Mouse (Mus musculus): ENCODE measurements at regions not wholly inside any gene's neighbourhood (a gene's known extent, or its start where the extent isn't known, plus 50 kb on each side); places are given as distances from the start of the nearest gene placed in this dataset.

GRCm38 (mm10) chr14:46276926-46277831 lies 102.0 kb upstream of the Gm15217 start:
- no peaks in the 10 kb centered on the region for H3K27me3 ChIP-seq (ENCODE audit: control insufficient read depth, insufficient read depth, low read length, poor library complexity, severe bottlenecking)
- H3K36me3 ChIP-seq (ENCODE audit: control insufficient read depth, insufficient read depth, low read length, poor library complexity, severe bottlenecking), result no peaks in the 10 kb centered on the region
- DNase-seq (ENCODE audit: low read depth, low spot score), result no peak

GRCm38 (mm10) chr14:46277832-46278611 lies 101.2 kb upstream of the Gm15217 start:
- Histone ChIP-seq H3K36me3 (ENCODE audit: control insufficient read depth, insufficient read depth, low read length, poor library complexity, severe bottlenecking) (no peaks in the 10 kb centered on the region), H3K27me3 (ENCODE audit: control insufficient read depth, insufficient read depth, low read length, poor library complexity, severe bottlenecking) (no peaks in the 10 kb centered on the region)
- DNase-seq (ENCODE audit: low read depth, low spot score), result no peak

GRCm38 (mm10) chr14:46292398-46292797 lies 86.8 kb upstream of the Gm15217 start:
- DNase-seq (ENCODE audit: low read depth, low spot score), result no peak
- Histone ChIP-seq H3K27me3 (ENCODE audit: control insufficient read depth, insufficient read depth, low read length, poor library complexity, severe bottlenecking) (no peaks in the 10 kb centered on the region), H3K36me3 (ENCODE audit: control insufficient read depth, insufficient read depth, low read length, poor library complexity, severe bottlenecking) (no peaks in the 10 kb centered on the region)

GRCm38 (mm10) chr14:46296275-46296674 lies 82.9 kb upstream of the Gm15217 start:
- H3K27me3 ChIP-seq (ENCODE audit: control insufficient read depth, insufficient read depth, low read length, poor library complexity, severe bottlenecking), result no peaks in the 10 kb centered on the region
- no peaks in the 10 kb centered on the region for H3K36me3 ChIP-seq (ENCODE audit: control insufficient read depth, insufficient read depth, low read length, poor library complexity, severe bottlenecking)
- no peak for DNase-seq (ENCODE audit: low read depth, low spot score)

GRCm38 (mm10) chr14:46300546-46300945 lies 78.7 kb upstream of the Gm15217 start:
- DNase-seq (ENCODE audit: low read depth, low spot score), result no peak
- H3K36me3 ChIP-seq (ENCODE audit: control insufficient read depth, insufficient read depth, low read length, poor library complexity, severe bottlenecking), result no peaks in the 10 kb centered on the region
- H3K27me3 ChIP-seq (ENCODE audit: control insufficient read depth, insufficient read depth, low read length, poor library complexity, severe bottlenecking), result no peaks in the 10 kb centered on the region

GRCm38 (mm10) chr14:46302601-46303000 lies 76.6 kb upstream of the Gm15217 start:
- DNase-seq (ENCODE audit: low read depth, low spot score), result no peak
- no peaks in the 10 kb centered on the region for H3K36me3 ChIP-seq (ENCODE audit: control insufficient read depth, insufficient read depth, low read length, poor library complexity, severe bottlenecking)

GRCm38 (mm10) chr14:46305267-46305666 lies 73.9 kb upstream of the Gm15217 start:
- no peaks in the 10 kb centered on the region for H3K27me3 ChIP-seq (ENCODE audit: control insufficient read depth, insufficient read depth, low read length, poor library complexity, severe bottlenecking)
- DNase-seq (ENCODE audit: low read depth, low spot score), result no peak

More at GRCm38 (mm10) chr14:46302601-46303000, 76.6 kb upstream of the Gm15217 start:
- no peaks in the 10 kb centered on the region for H3K27me3 ChIP-seq (ENCODE audit: control insufficient read depth, insufficient read depth, low read length, poor library complexity, severe bottlenecking)

GRCm38 (mm10) chr14:46313064-46313463 lies 66.2 kb upstream of the Gm15217 start:
- Histone ChIP-seq H3K36me3 (ENCODE audit: control insufficient read depth, insufficient read depth, low read length, poor library complexity, severe bottlenecking) (no peaks in the 10 kb centered on the region), H3K27me3 (ENCODE audit: control insufficient read depth, insufficient read depth, low read length, poor library complexity, severe bottlenecking) (no peaks in the 10 kb centered on the region)
- DNase-seq (ENCODE audit: low read depth, low spot score), result no peak

More at GRCm38 (mm10) chr14:46305267-46305666, 73.9 kb upstream of the Gm15217 start:
- H3K36me3 ChIP-seq (ENCODE audit: control insufficient read depth, insufficient read depth, low read length, poor library complexity, severe bottlenecking), result no peaks in the 10 kb centered on the region

- no peaks in the 10 kb centered on the region for H3K27me3 ChIP-seq (ENCODE audit: control insufficient read depth, insufficient read depth, low read length, poor library complexity, severe bottlenecking)
- no peak for DNase-seq (ENCODE audit: low read depth, low spot score)
- no peaks in the 10 kb centered on the region for H3K36me3 ChIP-seq (ENCODE audit: control insufficient read depth, insufficient read depth, low read length, poor library complexity, severe bottlenecking)
These were observed 62.7 kb upstream of the Gm15217 start for GRCm38 (mm10) chr14:46316521-46316920.

GRCm38 (mm10) chr14:46317406-46318045 lies 61.7 kb upstream of the Gm15217 start:
- no peaks in the 10 kb centered on the region for H3K36me3 ChIP-seq (ENCODE audit: control insufficient read depth, insufficient read depth, low read length, poor library complexity, severe bottlenecking)
- DNase-seq (ENCODE audit: low read depth, low spot score), result no peak
- H3K27me3 ChIP-seq (ENCODE audit: control insufficient read depth, insufficient read depth, low read length, poor library complexity, severe bottlenecking), result no peaks in the 10 kb centered on the region

- no peaks in the 10 kb centered on the region for H3K27me3 ChIP-seq (ENCODE audit: control insufficient read depth, insufficient read depth, low read length, poor library complexity, severe bottlenecking)
- H3K36me3 ChIP-seq (ENCODE audit: control insufficient read depth, insufficient read depth, low read length, poor library complexity, severe bottlenecking), result no peaks in the 10 kb centered on the region
- no peak for DNase-seq (ENCODE audit: low read depth, low spot score)
These were observed 51.1 kb upstream of the Gm15217 start for GRCm38 (mm10) chr14:46328064-46328463.
